Mouse (Mus musculus): Measurements from ENCODE around the gene Tor3a.
"Not testable (repeated sequence)": the region's sequence is repeated elsewhere in the genome, so short reads cannot be mapped to it uniquely, and the experiment has no call there.

The Tor3a gene

GRCm38 (mm10) chr1:156671921-156672320 is 2.2 kb downstream of the Tor3a start:
- no peak for DNase-seq (ENCODE audit: low spot score)

GRCm38 (mm10) chr1:156669208-156669983 is 4.8 kb downstream of the Tor3a start:
- no peak for DNase-seq (ENCODE audit: low spot score)

- no peak for DNase-seq (ENCODE audit: low spot score)
Measured at GRCm38 (mm10) chr1:156668602-156669001, 5.6 kb downstream of the Tor3a start.

- no peak for DNase-seq (ENCODE audit: low spot score)
Measured at GRCm38 (mm10) chr1:156667141-156667926, 6.8 kb downstream of the Tor3a start.

GRCm38 (mm10) chr1:156665777-156666176 is 8.4 kb downstream of the Tor3a start:
- no peak for DNase-seq (ENCODE audit: low spot score)

GRCm38 (mm10) chr1:156660660-156661236 is 13.4 kb downstream of the Tor3a start:
- DNase-seq (ENCODE audit: low spot score) = not testable (repeated sequence)

- no peak for DNase-seq (ENCODE audit: low spot score)
Measured at GRCm38 (mm10) chr1:156659906-156660659, 14.1 kb downstream of the Tor3a start.

GRCm38 (mm10) chr1:156658676-156659075 is 15.5 kb downstream of the Tor3a start:
- DNase-seq (ENCODE audit: low spot score) = no peak

- no peak for DNase-seq (ENCODE audit: low spot score)
Measured at GRCm38 (mm10) chr1:156657523-156657922, 16.6 kb downstream of the Tor3a start.

GRCm38 (mm10) chr1:156654735-156655530 is 19.2 kb downstream of the Tor3a start:
- DNase-seq (ENCODE audit: low spot score) = no peak

GRCm38 (mm10) chr1:156652189-156652822 is 21.9 kb downstream of the Tor3a start:
- DNase-seq (ENCODE audit: low spot score) = no peak

GRCm38 (mm10) chr1:156650631-156651030 is 23.5 kb downstream of the Tor3a start:
- no peak for DNase-seq (ENCODE audit: low spot score)

GRCm38 (mm10) chr1:156648705-156649104 is 25.5 kb downstream of the Tor3a start:
- no peak for DNase-seq (ENCODE audit: low spot score)

GRCm38 (mm10) chr1:156645971-156646370 is 28.2 kb downstream of the Tor3a start:
- no peak for DNase-seq (ENCODE audit: low spot score)

GRCm38 (mm10) chr1:156644780-156645523 is 29.2 kb downstream of the Tor3a start:
- DNase-seq (ENCODE audit: low spot score) = no peak

- DNase-seq (ENCODE audit: low spot score) = no peak
Measured at GRCm38 (mm10) chr1:156644061-156644460, 30.1 kb downstream of the Tor3a start.

GRCm38 (mm10) chr1:156642813-156643212 is 31.3 kb downstream of the Tor3a start:
- DNase-seq (ENCODE audit: low spot score) = no peak

GRCm38 (mm10) chr1:156641808-156642207 is 32.3 kb downstream of the Tor3a start:
- DNase-seq (ENCODE audit: low spot score) = no peak

- no peak for DNase-seq (ENCODE audit: low spot score)
Measured at GRCm38 (mm10) chr1:156640577-156640976, 33.6 kb downstream of the Tor3a start.

- DNase-seq (ENCODE audit: low spot score) = no peak
Measured at GRCm38 (mm10) chr1:156639455-156639854, 34.7 kb downstream of the Tor3a start.
